Mouse (Mus musculus): ENCODE data around the gene Phf7. TPM values are rescaled to one million over a fixed set of nuclear protein-coding genes. Genes with fewer than 3 reads are reported as not detected.

The Phf7 gene
- polyA plus RNA-seq, 2 experiments, result 3.1 to 6.0 TPM

- peaks cover 0 to 8% of the 10 kb centered on the region in 2 experiments; a peak in 2 of 4 replicates for H3K4me1 ChIP-seq (replicated peaks; ENCODE audit: control insufficient read depth in 2 of 2, insufficient read depth in 2 of 2, low read length in 1 of 2)
These were observed 51.5 kb downstream of the Phf7 start for GRCm38 (mm10) chr14:31199599-31199998.

DNA sequence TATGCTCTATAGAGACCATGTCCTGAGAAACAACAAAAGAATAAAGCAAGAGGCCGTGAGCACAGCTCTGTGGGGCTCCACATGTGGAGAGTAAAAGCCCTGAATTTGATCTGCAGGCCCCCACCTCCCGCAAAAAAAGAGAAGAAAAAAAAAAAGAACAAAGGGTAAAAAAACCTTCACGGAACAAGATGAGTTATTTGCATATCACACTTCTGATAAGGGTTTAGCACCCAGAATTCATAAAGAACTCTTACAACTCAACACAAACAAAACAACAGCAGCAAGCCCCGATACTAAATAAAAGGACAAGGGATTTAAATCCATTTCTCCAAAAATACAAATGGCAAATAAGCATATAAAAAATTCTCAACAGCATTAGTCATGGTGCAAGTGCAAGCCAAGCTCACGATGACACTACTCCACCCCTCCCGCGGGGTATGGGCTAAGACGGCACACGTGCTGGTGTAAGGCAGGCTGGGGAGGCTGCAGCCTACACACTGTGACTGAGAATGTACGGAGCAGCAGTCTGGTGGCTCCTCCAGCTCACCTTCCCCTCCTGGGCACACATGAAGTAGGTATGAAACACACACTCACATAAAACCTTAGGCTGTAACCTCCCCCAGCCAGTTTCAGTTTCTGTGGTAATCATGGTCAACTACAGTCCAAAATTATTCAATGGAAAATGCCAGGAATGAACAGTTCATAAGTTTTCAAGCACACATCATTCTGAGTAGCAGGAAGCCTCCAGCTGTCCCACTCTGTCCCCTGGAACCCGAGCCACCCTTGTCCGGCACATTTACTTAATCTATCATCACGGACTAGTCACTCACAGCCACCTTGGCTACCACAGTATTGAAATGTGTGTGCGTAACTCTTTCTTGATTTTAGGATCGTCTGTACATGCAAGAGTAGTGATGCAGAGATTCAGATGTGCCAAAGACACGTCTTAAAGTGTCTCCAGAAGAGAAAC, 53.3 kb downstream of the Phf7 start:
- H3K36me3 ChIP-seq (replicated peaks; ENCODE audit: control insufficient read depth, insufficient read depth, low read depth), result peaks cover 24% of the 10 kb centered on the region

More at GRCm38 (mm10) chr14:31199599-31199998, 51.5 kb downstream of the Phf7 start:
- WGBS (ENCODE audit: insufficient replicate concordance), result 77% methylated on average over 7 of the region's 7 CpGs
- Histone ChIP-seq H3K4me3 (ENCODE audit: insufficient read depth in 1 of 2, low read depth in 2 of 2, low read length in 2 of 2) (no peak overlapping the region), H3K4me2 (ENCODE audit: low read depth) (no peak overlapping the region), H3K9ac (replicated peaks) (no peak overlapping the region), H3K27me3 (ENCODE audit: control insufficient read depth, insufficient read depth, low read length) (no peaks in the 10 kb centered on the region), H3K27ac (no peak overlapping the region), H3K9me3 (ENCODE audit: control insufficient read depth, low read length) (no peaks in the 10 kb centered on the region), H3K36me3 (replicated peaks; ENCODE audit: control insufficient read depth, insufficient read depth, low read depth) (peaks cover 32% of the 10 kb centered on the region)
- ATAC-seq (ENCODE audit: insufficient read depth), result no peak
- no peak for DNase-seq (ENCODE audit: low read depth in 3 of 3, low spot score in 3 of 3)
- TF ChIP-seq EP300 (IDR thresholded peaks at IDR 0.05; ENCODE audit: low read depth), result no peak
- TF ChIP-seq CTCF (IDR thresholded peaks at IDR 0.05; ENCODE audit: low read depth), result no peak

GRCm38 (mm10) chr14:31195968-31196367, 55.1 kb downstream of the Phf7 start:
- Histone ChIP-seq H3K4me1 (replicated peaks; ENCODE audit: control insufficient read depth in 2 of 2, insufficient read depth in 2 of 2, low read length in 1 of 2) (0 out of 4 replicates have a peak, but pooled peaks cover 0 to 3% of the 10 kb centered on the region in 2 experiments), H3K27ac (no peak overlapping the region), H3K27me3 (ENCODE audit: control insufficient read depth, insufficient read depth, low read length) (no peaks in the 10 kb centered on the region), H3K9me3 (ENCODE audit: control insufficient read depth, low read length) (no peaks in the 10 kb centered on the region), H3K4me2 (ENCODE audit: low read depth) (no peak overlapping the region), H3K4me3 (ENCODE audit: insufficient read depth in 1 of 2, low read depth in 2 of 2, low read length in 2 of 2) (no peak overlapping the region), H3K36me3 (replicated peaks; ENCODE audit: control insufficient read depth, insufficient read depth, low read depth) (peaks cover 24% of the 10 kb centered on the region), H3K9ac (replicated peaks) (no peak overlapping the region)
- TF ChIP-seq CTCF (IDR thresholded peaks at IDR 0.05; ENCODE audit: low read depth), result peak; percentile 77
- TF ChIP-seq EP300 (IDR thresholded peaks at IDR 0.05; ENCODE audit: low read depth), result no peak
- DNase-seq (ENCODE audit: low read depth in 3 of 3, low spot score in 3 of 3), result no peak
- no peak for ATAC-seq (ENCODE audit: insufficient read depth)

More for the DNA sequence above, 53.3 kb downstream of the Phf7 start:
- Histone ChIP-seq H3K9me3 (ENCODE audit: control insufficient read depth, low read length) (no peaks in the 10 kb centered on the region), H3K4me2 (ENCODE audit: low read depth) (no peak overlapping the region), H3K4me1 (replicated peaks; ENCODE audit: control insufficient read depth in 2 of 2, insufficient read depth in 2 of 2, low read length in 1 of 2) (peaks cover 0 to 5% of the 10 kb centered on the region in 2 experiments; a peak in 2 of 4 replicates), H3K9ac (replicated peaks) (no peak overlapping the region), H3K27ac (no peak overlapping the region), H3K4me3 (ENCODE audit: insufficient read depth in 1 of 2, low read depth in 2 of 2, low read length in 2 of 2) (no peak overlapping the region), H3K27me3 (ENCODE audit: control insufficient read depth, insufficient read depth, low read length) (no peaks in the 10 kb centered on the region)
- DNase-seq (ENCODE audit: low read depth in 3 of 3, low spot score in 3 of 3) (no peak), ATAC-seq (ENCODE audit: insufficient read depth) (no peak)
- TF ChIP-seq EP300 (IDR thresholded peaks at IDR 0.05; ENCODE audit: low read depth), result no peak
- no peak for TF ChIP-seq CTCF (IDR thresholded peaks at IDR 0.05; ENCODE audit: low read depth)
- WGBS (ENCODE audit: insufficient replicate concordance), result 61% methylated on average over 16 of the region's 16 CpGs

GRCm38 (mm10) chr14:31195521-31195920, 55.6 kb downstream of the Phf7 start:
- H3K4me3 ChIP-seq (ENCODE audit: insufficient read depth in 1 of 2, low read depth in 2 of 2, low read length in 2 of 2), result no peak overlapping the region
- ATAC-seq (ENCODE audit: insufficient read depth) (no peak), DNase-seq (ENCODE audit: low read depth in 3 of 3, low spot score in 3 of 3) (no peak)
- H3K4me2 ChIP-seq (ENCODE audit: low read depth), result no peak overlapping the region
- H3K9me3 ChIP-seq (ENCODE audit: control insufficient read depth, low read length), result no peaks in the 10 kb centered on the region
- H3K27ac ChIP-seq, result no peak overlapping the region
- H3K27me3 ChIP-seq (ENCODE audit: control insufficient read depth, insufficient read depth, low read length), result no peaks in the 10 kb centered on the region
- no peak overlapping the region for H3K9ac ChIP-seq (replicated peaks)
- 0 out of 4 replicates have a peak, but pooled peaks cover 0 to 3% of the 10 kb centered on the region in 2 experiments for H3K4me1 ChIP-seq (replicated peaks; ENCODE audit: control insufficient read depth in 2 of 2, insufficient read depth in 2 of 2, low read length in 1 of 2)
- WGBS (ENCODE audit: insufficient replicate concordance), result 81% methylated on average over 4 of the region's 4 CpGs
- TF ChIP-seq EP300 (IDR thresholded peaks at IDR 0.05; ENCODE audit: low read depth), result no peak
- no peak for TF ChIP-seq CTCF (IDR thresholded peaks at IDR 0.05; ENCODE audit: low read depth)
- peaks cover 26% of the 10 kb centered on the region for H3K36me3 ChIP-seq (replicated peaks; ENCODE audit: control insufficient read depth, insufficient read depth, low read depth)

DNA sequence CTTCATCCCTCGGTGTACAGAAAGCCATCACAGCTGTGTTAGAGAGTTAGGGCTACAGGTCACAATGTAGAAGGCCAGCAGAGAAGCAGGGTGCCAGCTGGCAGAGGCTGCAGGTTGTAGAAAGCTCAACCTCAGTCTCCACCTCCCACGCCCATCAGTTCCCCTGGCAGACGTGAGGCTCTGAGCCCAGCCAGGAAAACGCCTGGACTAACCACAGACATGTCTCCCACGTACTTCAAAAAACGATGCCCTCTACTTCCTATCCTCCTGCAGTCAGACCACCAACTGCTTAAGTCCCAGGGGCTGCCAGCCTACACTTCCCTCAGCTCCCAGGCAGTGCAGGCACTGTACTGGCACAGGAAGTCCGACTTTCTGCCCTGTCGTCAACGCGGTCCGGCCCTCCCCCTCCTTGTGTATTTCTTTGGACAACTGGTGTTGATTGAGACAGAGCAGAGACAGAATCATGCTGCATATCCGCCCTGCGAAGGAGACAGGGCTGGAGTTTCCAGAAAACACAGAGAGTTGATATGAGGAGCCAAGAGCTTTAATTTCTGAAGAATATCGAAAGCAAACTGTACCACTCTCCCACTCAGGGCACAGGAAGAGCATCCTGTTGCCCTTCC, 56.1 kb downstream of the Phf7 start:
- no peak overlapping the region for H3K4me3 ChIP-seq (ENCODE audit: insufficient read depth in 1 of 2, low read depth in 2 of 2, low read length in 2 of 2)
- H3K27ac ChIP-seq, result no peak overlapping the region
- ATAC-seq (ENCODE audit: insufficient read depth) (no peak), DNase-seq (ENCODE audit: low read depth in 3 of 3, low spot score in 3 of 3) (no peak)
- TF ChIP-seq EP300 (IDR thresholded peaks at IDR 0.05; ENCODE audit: low read depth) (no peak), CTCF (IDR thresholded peaks at IDR 0.05; ENCODE audit: low read depth) (no peak)
- H3K4me1 ChIP-seq (replicated peaks; ENCODE audit: control insufficient read depth in 2 of 2, insufficient read depth in 2 of 2, low read length in 1 of 2), result 0 out of 4 replicates have a peak, but pooled peaks cover 0 to under 1% of the 10 kb centered on the region in 2 experiments
- WGBS (ENCODE audit: insufficient replicate concordance), result 60% methylated on average over 14 of the region's 14 CpGs
- H3K9ac ChIP-seq (replicated peaks), result no peak overlapping the region
- H3K27me3 ChIP-seq (ENCODE audit: control insufficient read depth, insufficient read depth, low read length), result no peaks in the 10 kb centered on the region
- H3K36me3 ChIP-seq (replicated peaks; ENCODE audit: control insufficient read depth, insufficient read depth, low read depth), result peaks cover 28% of the 10 kb centered on the region
- H3K9me3 ChIP-seq (ENCODE audit: control insufficient read depth, low read length), result no peaks in the 10 kb centered on the region
- no peak overlapping the region for H3K4me2 ChIP-seq (ENCODE audit: low read depth)

Data from liver, embryonic 14.5 days (tissue).